Mouse (Mus musculus) limb, embryonic 13.5 days (tissue): ENCODE results near the gene Unk. TPM values are rescaled to one million over a fixed set of nuclear protein-coding genes. Genes with fewer than 3 reads are reported as not detected.
"Not testable (repeated sequence)": the region's sequence is repeated elsewhere in the genome, so short reads cannot be mapped to it uniquely, and the experiment has no call there.

Experiments used
- ATAC-seq: fragments of 200-750 bp; cut with Nextera tagmentation; 2 replicates; pipeline ENCODE4 v1.8.0; 2017; ENCODE audit warnings: low read depth, moderate number of reproducible peaks, moderate TSS enrichment; ENCODE audit not compliant: low FRiP score
- H3K27ac ChIP-seq: fragments of 300-500 bp; sonication (generic); 2 replicates; pipeline ENCODE4 v1.5.1; 2015; ENCODE audit warnings: inconsistent platforms, mild to moderate bottlenecking, moderate library complexity
- H3K27me3 ChIP-seq: fragments of 300-500 bp; sonication (generic); 2 replicates; pipeline ENCODE4 v1.6.1; 2015; ENCODE audit warnings: mild to moderate bottlenecking, inconsistent platforms
- H3K36me3 ChIP-seq: fragments of 300-500 bp; sonication (generic); 2 replicates; pipeline ENCODE4 v1.6.1; 2015; ENCODE audit warnings: inconsistent platforms, mild to moderate bottlenecking, moderate library complexity
- H3K4me1 ChIP-seq: fragments of 300-500 bp; sonication (generic); 2 replicates; pipeline ENCODE4 v1.6.1; 2015; ENCODE audit warnings: inconsistent platforms
- H3K4me2 ChIP-seq: fragments of 300-500 bp; sonication (generic); replicated peaks from 2 replicates; pipeline ENCODE4 v1.6.1; 2015; ENCODE audit warnings: inconsistent platforms, mild to moderate bottlenecking, moderate library complexity
- H3K4me3 ChIP-seq: fragments of 300-500 bp; sonication (generic); 2 replicates; pipeline ENCODE4 v1.5.1; 2015; ENCODE audit warnings: moderate library complexity, mild to moderate bottlenecking, inconsistent platforms
- H3K9ac ChIP-seq: fragments of 300-500 bp; sonication (generic); 2 replicates; pipeline ENCODE4 v1.6.1; 2015; ENCODE audit warnings: mild to moderate bottlenecking, inconsistent platforms
- H3K9me3 ChIP-seq: fragments of 300-500 bp; sonication (generic); 2 replicates; pipeline ENCODE4 v1.6.1; 2016; ENCODE audit warnings: inconsistent platforms
- WGBS: fragments of 180-500 bp; shearing (Covaris S2); methylation state at CpG from one replicate; pipeline ENCODE4 v1.1.7; 2015; 5-methylcytosine and 5-hydroxymethylcytosine counted together
- polyA plus RNA-seq: library from polyadenylated mRNA; unstranded; fragments of >200 nt; fragmentation: Nextera tagmentation; extraction: Ambion mirVana; gene quantifications from 2 replicates; pipeline ENCODE4 v1.2.1, GENCODE M21; 2015

Gene Unk
- polyA plus RNA-seq, 1 experiment from 2014 or later = 44.8 TPM

DNA sequence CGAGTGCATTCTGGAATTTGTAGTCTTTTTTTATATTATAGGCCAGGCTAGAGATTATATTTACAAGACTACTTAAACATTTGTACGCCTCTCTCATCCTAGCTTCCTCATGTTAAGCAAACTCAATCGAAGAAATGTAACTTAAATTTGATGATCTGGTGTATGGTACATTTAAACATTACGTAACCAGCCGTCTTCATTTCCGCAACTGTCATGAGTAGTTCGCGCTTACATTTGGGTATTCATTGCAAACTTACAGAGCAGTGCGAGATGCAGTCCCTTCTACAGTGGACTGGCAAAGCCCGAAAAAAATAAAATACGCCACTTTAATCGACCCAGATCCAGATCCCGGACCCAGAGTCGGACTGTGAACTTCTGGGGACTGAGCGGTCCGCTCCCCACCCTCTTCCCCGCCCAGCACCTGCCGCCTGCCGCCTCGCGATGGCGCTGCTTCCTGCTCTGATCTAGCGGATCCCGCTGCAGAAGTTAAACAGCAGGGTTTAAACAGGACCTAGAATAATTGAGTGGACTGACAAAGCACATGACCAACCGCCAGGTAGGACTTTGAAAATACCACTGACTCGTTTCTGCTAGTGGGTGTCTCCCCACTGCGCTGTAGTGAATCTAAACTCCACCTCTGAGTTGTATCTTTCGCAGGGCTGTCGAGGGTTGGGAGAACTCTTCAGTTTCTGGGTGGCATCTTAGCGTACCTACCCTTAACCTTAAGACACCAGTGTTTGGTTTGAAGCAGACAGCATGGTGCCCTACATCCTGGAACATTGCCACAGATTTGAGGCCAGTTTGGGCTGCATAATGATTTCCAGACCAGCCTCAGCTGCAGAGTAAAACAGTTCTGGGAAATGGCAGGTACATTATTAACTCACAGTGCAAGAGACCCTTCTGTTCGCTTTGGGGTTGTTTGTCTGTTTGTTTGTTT lies 57.3 kb downstream of the Unk start:
- H3K4me1 ChIP-seq = peaks cover 21% of the 10 kb centered on the region
- peak overlapping the region; percentile 55 for H3K9ac ChIP-seq
- H3K4me3 ChIP-seq = peak overlapping the region; percentile 49
- peak overlapping the region; percentile 64 for H3K4me2 ChIP-seq
- H3K9me3 ChIP-seq = no peaks in the 10 kb centered on the region
- H3K27ac ChIP-seq = peak overlapping the region; percentile 75
- WGBS = 2% methylated on average over 31 of the region's 31 CpGs
- peaks cover 17% of the 10 kb centered on the region for H3K36me3 ChIP-seq
- peak; percentile 76 for ATAC-seq
- no peaks in the 10 kb centered on the region for H3K27me3 ChIP-seq

DNA sequence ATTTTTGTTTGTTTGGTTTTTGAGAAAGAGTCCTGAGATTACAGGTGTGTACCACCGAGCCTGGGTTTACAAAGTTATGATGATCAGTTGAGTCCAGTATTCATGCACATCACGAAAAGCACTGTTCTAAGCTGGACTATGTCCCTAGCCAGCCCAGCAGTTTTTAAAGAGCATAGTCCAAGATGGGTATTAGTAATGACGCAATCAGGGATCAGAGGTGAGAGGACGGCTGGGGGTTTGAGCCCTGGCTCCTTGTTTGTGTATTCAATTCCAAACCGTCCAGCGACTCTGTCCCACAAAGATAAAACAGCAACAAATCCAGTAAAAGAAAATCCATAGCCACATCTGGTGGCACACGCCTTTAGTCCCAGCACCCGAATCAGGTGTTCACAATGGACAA lies 58.1 kb downstream of the Unk start:
- Histone ChIP-seq H3K4me3 (peak overlapping the region; percentile 49; the same call in 1 of the 2 replicates), H3K9ac (peak overlapping the region; percentile 55; the same call in 1 of the 2 replicates), H3K27me3 (no peaks in the 10 kb centered on the region), H3K4me1 (peaks cover 21% of the 10 kb centered on the region), H3K36me3 (peaks cover 11% of the 10 kb centered on the region), H3K27ac (no peak overlapping the region; the same call in 1 of the 2 replicates), H3K4me2 (peak overlapping the region; percentile 64), H3K9me3 (no peaks in the 10 kb centered on the region)
- WGBS = 82% methylated on average over 8 of the region's 8 CpGs
- ATAC-seq = no peak

DNA sequence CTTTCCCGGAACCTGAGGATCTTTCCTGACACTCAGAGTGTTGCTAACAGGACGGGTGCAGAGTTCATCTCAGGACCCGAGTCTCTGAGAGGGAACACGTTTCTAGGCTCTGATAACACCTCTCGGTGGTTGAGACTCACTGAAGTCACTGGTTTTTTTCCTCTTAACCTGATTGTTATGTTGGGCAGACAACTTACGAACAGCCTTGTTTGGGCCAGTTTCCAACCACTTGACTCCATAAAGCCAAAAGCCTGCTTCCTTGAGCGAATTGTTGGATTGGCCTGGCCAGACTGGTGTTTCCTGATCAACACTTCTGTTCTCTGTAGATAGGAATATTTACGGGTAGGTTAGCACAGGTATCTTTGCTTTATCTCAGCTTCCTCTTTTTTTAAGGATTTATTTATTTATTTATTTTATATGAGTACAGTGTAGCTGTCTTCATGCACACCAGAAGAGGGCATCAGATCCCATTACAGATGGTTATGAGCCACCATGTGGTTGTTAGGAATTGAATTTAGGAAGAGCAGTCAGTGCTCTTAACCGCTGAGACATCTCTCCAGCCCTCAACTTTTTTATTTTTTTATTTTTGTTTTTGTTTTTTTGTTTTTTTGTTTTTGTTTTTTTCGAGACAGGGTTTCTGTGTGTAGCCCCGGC lies 58.7 kb downstream of the Unk start:
- Histone ChIP-seq H3K9ac (no peak overlapping the region), H3K4me1 (peaks cover 21% of the 10 kb centered on the region), H3K36me3 (peaks cover 4% of the 10 kb centered on the region), H3K4me3 (no peak overlapping the region), H3K9me3 (no peaks in the 10 kb centered on the region), H3K4me2 (no peak overlapping the region), H3K27ac (no peak overlapping the region), H3K27me3 (no peaks in the 10 kb centered on the region)
- 84% methylated on average over 11 of the region's 11 CpGs for WGBS
- ATAC-seq = no peak

DNA sequence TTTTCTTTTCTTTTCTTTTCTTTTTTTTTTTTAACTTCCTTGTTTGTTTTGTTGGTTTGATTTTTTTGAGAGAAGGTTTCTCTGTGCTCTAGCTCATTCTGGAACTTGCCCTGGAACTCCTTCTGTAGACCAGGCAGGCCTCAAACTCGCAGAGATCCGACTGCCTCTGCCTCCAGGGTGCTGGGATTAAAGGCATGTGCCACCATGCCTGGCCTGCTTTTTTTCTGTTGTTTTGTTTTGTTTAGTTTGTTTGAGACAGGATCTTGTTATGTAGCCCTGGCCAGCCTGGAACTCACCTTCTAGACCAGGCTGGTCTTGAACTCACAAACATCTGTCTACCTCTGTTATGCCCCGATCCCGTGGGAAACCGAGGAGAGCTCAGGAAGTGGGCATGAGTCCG lies 59.4 kb downstream of the Unk start:
- Histone ChIP-seq H3K27ac (no peak overlapping the region), H3K27me3 (no peaks in the 10 kb centered on the region), H3K4me2 (no peak overlapping the region), H3K36me3 (no peaks in the 10 kb centered on the region; the same call in 1 of the 2 replicates), H3K9ac (no peak overlapping the region), H3K4me1 (peaks cover 21% of the 10 kb centered on the region), H3K9me3 (no peaks in the 10 kb centered on the region), H3K4me3 (no peak overlapping the region)
- 87% methylated on average over 6 of the region's 6 CpGs for WGBS
- no peak for ATAC-seq

DNA sequence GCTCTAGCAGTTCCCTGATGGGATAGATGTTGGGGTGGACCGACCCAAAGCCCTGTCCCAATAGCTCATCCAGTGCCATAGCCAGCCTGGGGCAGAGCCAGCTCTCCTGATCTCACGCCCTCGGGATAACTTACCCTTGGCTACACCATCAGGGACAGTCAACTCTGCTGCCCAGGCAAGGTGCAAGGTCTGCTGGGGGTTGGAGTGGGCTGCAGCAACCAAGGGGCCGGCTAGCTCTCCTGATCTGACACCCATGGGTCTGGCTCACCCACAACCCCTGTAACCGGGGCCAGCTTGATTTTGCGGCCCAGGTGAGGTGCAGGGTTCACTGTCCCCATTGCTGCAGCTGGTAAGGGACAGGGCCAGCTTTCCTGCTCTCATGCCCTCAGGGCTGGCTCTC lies 61.5 kb downstream of the Unk start:
- Histone ChIP-seq H3K9me3 (0 out of 2 replicates have a peak, but pooled peaks cover 1% of the 10 kb centered on the region), H3K4me2 (no peak overlapping the region), H3K27ac (no peak overlapping the region), H3K4me3 (no peak overlapping the region), H3K4me1 (peaks cover 10% of the 10 kb centered on the region), H3K9ac (no peak overlapping the region), H3K36me3 (no peaks in the 10 kb centered on the region), H3K27me3 (no peaks in the 10 kb centered on the region)
- ATAC-seq = no peak
- WGBS = 81% methylated on average over 6 of the region's 6 CpGs

DNA sequence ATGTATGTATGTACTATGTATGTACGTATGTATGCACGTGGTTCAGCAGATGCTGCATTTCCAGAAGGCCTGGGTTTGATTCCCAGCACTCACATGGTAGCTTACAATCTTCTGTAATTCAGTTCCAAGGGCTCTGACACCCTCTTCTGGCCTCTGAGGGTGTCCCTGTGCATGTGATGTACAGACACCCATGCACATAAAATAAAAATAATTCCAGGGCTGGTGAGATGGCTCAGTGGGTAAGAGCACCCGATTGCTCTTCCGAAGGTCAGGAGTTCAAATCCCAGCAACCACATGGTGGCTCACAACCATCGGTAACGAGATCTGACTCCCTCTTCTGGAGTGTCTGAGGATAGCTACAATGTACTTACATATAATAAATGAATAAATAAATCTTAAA lies 62.8 kb downstream of the Unk start:
- not testable (repeated sequence) for H3K36me3 ChIP-seq, H3K9ac ChIP-seq, ATAC-seq, H3K4me2 ChIP-seq, H3K27me3 ChIP-seq, H3K4me1 ChIP-seq, H3K9me3 ChIP-seq, H3K4me3 ChIP-seq, H3K27ac ChIP-seq
- WGBS = 90% methylated on average over 6 of the region's 6 CpGs

DNA sequence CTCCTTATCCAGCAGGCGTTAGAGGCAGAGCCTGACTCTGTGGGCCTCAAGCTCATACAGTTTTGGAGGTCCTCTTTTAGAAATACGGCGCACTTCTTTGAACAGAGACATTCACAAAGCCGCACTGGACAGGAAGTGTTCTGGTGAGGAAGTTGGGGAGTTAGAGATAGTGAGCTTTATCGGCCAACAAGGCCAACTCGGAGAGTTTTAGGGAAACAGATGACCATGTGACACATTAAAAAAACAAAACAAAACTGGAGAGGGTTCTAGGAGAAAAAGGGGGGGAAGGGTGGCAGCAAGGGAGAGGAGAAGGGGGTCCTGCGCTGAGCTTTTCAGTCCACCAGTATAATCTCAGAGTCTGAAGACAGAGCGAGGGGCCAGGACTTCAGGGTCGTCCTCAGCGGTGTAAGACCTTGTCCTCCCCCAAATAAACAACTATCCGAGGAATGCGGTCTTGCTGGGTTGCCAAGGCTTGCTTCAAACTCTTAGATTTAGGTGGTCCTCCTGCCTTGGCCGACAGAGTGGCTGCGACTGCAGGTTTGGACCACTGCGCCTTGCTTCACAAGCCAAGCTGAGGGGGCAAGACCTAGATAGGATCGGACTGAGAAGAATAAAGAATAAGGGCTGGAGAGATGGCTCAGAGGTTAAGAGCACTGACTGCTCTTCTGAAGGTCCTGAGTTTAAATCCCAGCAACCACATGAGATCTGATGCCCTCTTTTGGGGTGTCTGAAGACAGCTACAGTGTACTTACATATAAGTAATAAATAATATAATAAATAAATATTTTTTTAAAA lies 63.8 kb downstream of the Unk start:
- Histone ChIP-seq H3K4me2 (no peak overlapping the region), H3K9ac (no peak overlapping the region), H3K27me3 (no peaks in the 10 kb centered on the region), H3K4me1 (no peaks in the 10 kb centered on the region), H3K36me3 (no peaks in the 10 kb centered on the region), H3K9me3 (0 out of 2 replicates have a peak, but pooled peaks cover 5% of the 10 kb centered on the region), H3K4me3 (no peak overlapping the region), H3K27ac (peak overlapping the region; percentile 2; the same call in 1 of the 2 replicates)
- 61% methylated on average over 16 of the region's 16 CpGs for WGBS
- ATAC-seq = no peak

DNA sequence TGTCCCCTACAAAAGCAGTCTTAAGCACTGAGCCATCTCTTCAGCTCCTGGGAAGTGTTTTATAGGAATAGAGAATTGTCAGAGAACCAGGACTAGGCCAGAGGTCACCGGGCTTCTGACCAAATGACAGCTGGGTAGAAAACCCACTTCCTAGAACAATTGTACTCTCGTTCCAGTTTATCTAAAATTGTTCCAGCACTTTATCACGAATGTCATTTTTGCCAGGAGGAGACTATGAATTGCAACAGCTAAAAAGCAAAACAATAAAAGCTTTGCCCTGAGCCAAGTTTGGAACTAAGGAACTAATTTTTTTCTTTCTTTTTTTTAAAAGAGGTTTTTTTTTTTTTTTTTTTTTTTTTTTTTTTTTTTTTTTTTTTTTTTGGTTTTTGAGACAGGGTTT lies 65.5 kb downstream of the Unk start:
- H3K4me2 ChIP-seq = no peak overlapping the region
- H3K9ac ChIP-seq = no peak overlapping the region
- no peak overlapping the region for H3K4me3 ChIP-seq
- H3K9me3 ChIP-seq = 0 out of 2 replicates have a peak, but pooled peaks cover 5% of the 10 kb centered on the region
- 77% methylated on average over 3 of the region's 3 CpGs for WGBS
- H3K27ac ChIP-seq = no peak overlapping the region
- peaks cover 6% of the 10 kb centered on the region; the same call in 1 of the 2 replicates for H3K4me1 ChIP-seq
- H3K27me3 ChIP-seq = no peaks in the 10 kb centered on the region
- no peaks in the 10 kb centered on the region for H3K36me3 ChIP-seq
- ATAC-seq = no peak

DNA sequence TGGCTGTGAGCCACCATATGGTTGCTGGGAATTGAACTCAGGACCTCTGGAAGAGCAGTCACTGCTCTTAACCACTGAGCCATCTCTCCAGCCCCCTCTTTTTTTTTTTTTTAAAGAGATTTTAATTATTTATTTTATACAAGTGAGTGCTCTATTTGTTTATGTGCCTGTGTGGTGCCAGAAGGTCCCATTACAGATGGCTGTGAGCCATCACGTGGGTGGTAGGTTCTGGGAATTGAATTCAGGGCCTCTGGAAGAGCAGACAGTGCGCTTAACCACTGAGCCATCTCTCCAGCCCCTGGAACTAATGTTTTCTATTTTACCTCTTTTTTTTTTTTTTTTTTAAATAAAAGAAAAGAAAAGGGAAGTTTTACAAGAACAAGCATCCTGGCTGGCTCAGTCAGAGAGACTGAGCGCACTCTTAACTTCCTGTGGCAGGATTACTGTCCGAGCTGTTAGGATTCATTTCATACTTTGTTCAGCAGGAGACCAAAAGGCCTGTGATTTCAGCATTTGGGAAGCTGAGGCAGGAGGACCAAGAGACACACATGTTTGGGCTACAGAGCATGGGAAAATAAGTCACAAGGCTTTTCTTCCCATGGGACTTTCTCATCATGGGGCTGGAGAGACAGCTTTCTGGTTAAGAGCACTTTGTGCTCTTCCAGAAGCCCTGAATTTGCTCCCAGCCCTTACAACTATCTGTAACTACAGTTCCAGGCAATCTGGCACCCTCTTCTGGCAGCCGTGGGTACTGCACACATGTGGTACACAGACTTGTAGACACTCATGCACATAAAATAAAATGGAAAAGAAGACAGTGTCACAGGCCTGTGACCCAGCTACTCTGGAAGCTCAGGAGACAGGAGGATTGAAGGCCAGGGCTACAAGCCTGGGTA lies 66.3 kb downstream of the Unk start:
- Histone ChIP-seq H3K27ac (no peak overlapping the region), H3K27me3 (no peaks in the 10 kb centered on the region), H3K4me3 (no peak overlapping the region), H3K36me3 (no peaks in the 10 kb centered on the region), H3K4me1 (peaks cover 11% of the 10 kb centered on the region), H3K9me3 (0 out of 2 replicates have a peak, but pooled peaks cover 5% of the 10 kb centered on the region), H3K9ac (no peak overlapping the region), H3K4me2 (no peak overlapping the region)
- 86% methylated on average over 5 of the region's 5 CpGs for WGBS
- ATAC-seq = no peak

DNA sequence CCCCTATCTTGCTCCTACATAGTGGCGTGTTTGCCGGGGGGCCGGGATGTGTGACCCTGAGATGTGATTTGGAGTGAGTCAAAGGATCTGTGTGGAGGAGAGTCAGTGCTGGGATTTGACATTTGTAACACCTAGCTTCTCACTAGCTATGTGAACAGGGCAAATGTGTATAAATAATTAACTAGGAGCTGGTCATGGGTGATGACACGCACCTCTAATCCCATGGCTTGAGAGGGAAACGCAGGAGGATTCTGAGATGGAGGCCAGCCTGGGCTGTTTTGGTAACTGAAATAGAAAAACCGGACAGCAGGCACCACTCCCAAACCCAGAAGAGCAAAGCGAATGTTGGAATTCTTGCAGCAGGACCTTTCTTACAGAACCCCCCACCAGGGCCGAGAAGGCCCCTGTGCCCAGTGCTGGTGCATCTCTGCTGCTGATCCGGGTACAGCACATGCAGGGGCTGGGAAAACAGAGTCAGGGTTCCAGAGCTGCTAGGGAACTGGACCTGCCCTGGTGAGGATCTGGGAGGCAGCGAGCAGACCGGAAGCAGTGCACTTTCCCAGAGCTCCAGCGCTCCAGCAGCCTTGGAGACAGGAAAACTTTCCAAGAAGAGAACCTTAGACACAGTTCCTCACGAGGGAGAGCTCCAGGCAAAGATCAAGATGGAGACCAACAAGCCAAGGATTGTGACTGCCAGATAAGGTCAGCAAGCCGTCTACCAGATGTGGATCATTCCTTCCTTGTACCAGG lies 68.8 kb downstream of the Unk start:
- Histone ChIP-seq H3K4me3 (no peak overlapping the region), H3K36me3 (no peaks in the 10 kb centered on the region), H3K27me3 (no peaks in the 10 kb centered on the region), H3K9me3 (0 out of 2 replicates have a peak, but pooled peaks cover 5% of the 10 kb centered on the region), H3K27ac (no peak overlapping the region; the same call in 1 of the 2 replicates), H3K9ac (no peak overlapping the region), H3K4me1 (peaks cover 31% of the 10 kb centered on the region), H3K4me2 (no peak overlapping the region)
- no peak for ATAC-seq
- 70% methylated on average over 14 of the region's 14 CpGs for WGBS
